Mouse (Mus musculus) CD4-positive helper T cell, adult 2 months (primary cell): ENCODE measurements around the gene Prss50.

Source experiments
- DNase-seq: peaks from one replicate; pipeline ENCODE4 v3.0.0-alpha.2; 2012; ENCODE audit warnings: low read depth, missing footprints, low spot score

The Prss50 gene

GRCm38 (mm10) chr9:110907201-110907837 is 49.6 kb downstream of the Prss50 start:
- peak; percentile 91 for DNase-seq

GRCm38 (mm10) chr9:110907838-110908630 is 50.3 kb downstream of the Prss50 start:
- DNase-seq: no peak

- no peak for DNase-seq
These were observed 50.9 kb downstream of the Prss50 start for GRCm38 (mm10) chr9:110908631-110909016.

- no peak for DNase-seq
These were observed 51.7 kb downstream of the Prss50 start for GRCm38 (mm10) chr9:110909371-110909967.
